Mouse (Mus musculus) liver, embryonic 12.5 days (tissue): ENCODE data around the gene Cdkn2aipnl. TPM values are rescaled to one million over a fixed set of nuclear protein-coding genes. Genes with fewer than 3 reads are reported as not detected.

Experiments
- ATAC-seq: fragments of 200-750 bp; cut with Nextera tagmentation; 2 replicates; pipeline ENCODE4 v1.8.0; 2017; ENCODE audit warnings: moderate number of reproducible peaks, mild to moderate bottlenecking, moderate library complexity
- H3K27ac ChIP-seq: fragments of 300-500 bp; sonication (generic); 2 replicates; pipeline ENCODE4 v1.5.1; 2016; ENCODE audit warnings: mild to moderate bottlenecking
- H3K27me3 ChIP-seq: fragments of 300-500 bp; sonication (generic); replicated peaks from 2 replicates; pipeline ENCODE4 v1.6.1; 2016; ENCODE audit warnings: mild to moderate bottlenecking, moderate library complexity
- H3K36me3 ChIP-seq: fragments of 300-500 bp; sonication (generic); 2 replicates; pipeline ENCODE4 v1.6.1; 2016; ENCODE audit warnings: mild to moderate bottlenecking, moderate library complexity
- H3K4me1 ChIP-seq: fragments of 300-500 bp; sonication (generic); 2 replicates; pipeline ENCODE4 v1.6.1; 2016
- H3K4me2 ChIP-seq: fragments of 300-500 bp; sonication (generic); 2 replicates; pipeline ENCODE4 v1.6.1; 2016; ENCODE audit warnings: mild to moderate bottlenecking, moderate library complexity
- H3K4me3 ChIP-seq: fragments of 300-500 bp; sonication (generic); 2 replicates; pipeline ENCODE4 v1.5.1; 2016; ENCODE audit warnings: mild to moderate bottlenecking, moderate library complexity
- H3K9ac ChIP-seq: fragments of 300-500 bp; sonication (generic); 2 replicates; pipeline ENCODE4 v1.6.1; 2016; ENCODE audit warnings: mild to moderate bottlenecking, moderate library complexity
- H3K9me3 ChIP-seq: fragments of 300-500 bp; sonication (generic); replicated peaks from 2 replicates; pipeline ENCODE4 v1.6.1; 2016; ENCODE audit warnings: mild to moderate bottlenecking, moderate library complexity
- WGBS: fragments of 180-500 bp; shearing (Covaris S2); methylation state at CpG from one replicate; pipeline ENCODE4 v1.1.7; 2016; ENCODE audit not compliant: insufficient replicate concordance; 5-methylcytosine and 5-hydroxymethylcytosine counted together
- polyA plus RNA-seq: library from polyadenylated mRNA; unstranded; fragments of >200 nt; fragmentation: Nextera tagmentation; extraction: Ambion mirVana; gene quantifications from 2 replicates; pipeline ENCODE4 v1.2.1, GENCODE M21; 2016

Cdkn2aipnl gene
- polyA plus RNA-seq, 1 experiment from 2014 or later, result 77.3 TPM

- peaks cover 17% of the 10 kb centered on the region for H3K27me3 ChIP-seq
- no peak overlapping the region for H3K9ac ChIP-seq
- ATAC-seq, result no peak
- no peak overlapping the region for H3K4me2 ChIP-seq
- no peak overlapping the region for H3K27ac ChIP-seq
- WGBS, result 80% methylated on average over 9 of the region's 9 CpGs
- H3K9me3 ChIP-seq, result no peaks in the 10 kb centered on the region
- no peaks in the 10 kb centered on the region for H3K36me3 ChIP-seq
- H3K4me3 ChIP-seq, result no peak overlapping the region
- H3K4me1 ChIP-seq, result peaks cover 21% of the 10 kb centered on the region
These were observed 17.5 kb upstream of the Cdkn2aipnl start for GRCm38 (mm10) chr11:51949919-51950318.

- H3K27me3 ChIP-seq, result no peaks in the 10 kb centered on the region; the same call in 1 of the 2 replicates
- no peaks in the 10 kb centered on the region for H3K9me3 ChIP-seq
- no peak overlapping the region for H3K4me3 ChIP-seq
- H3K9ac ChIP-seq, result no peak overlapping the region
- no peak for ATAC-seq
- WGBS, result 24% methylated on average over 5 of the region's 5 CpGs
- H3K4me2 ChIP-seq, result no peak overlapping the region
- H3K36me3 ChIP-seq, result no peaks in the 10 kb centered on the region
- no peak overlapping the region for H3K27ac ChIP-seq
- H3K4me1 ChIP-seq, result peaks cover 18% of the 10 kb centered on the region
These were observed 15.5 kb upstream of the Cdkn2aipnl start for GRCm38 (mm10) chr11:51951861-51952420.

- Histone ChIP-seq H3K4me1 (peaks cover 6% of the 10 kb centered on the region; the same call in 1 of the 2 replicates), H3K4me2 (no peak overlapping the region), H3K4me3 (no peak overlapping the region), H3K36me3 (no peaks in the 10 kb centered on the region), H3K9me3 (no peaks in the 10 kb centered on the region), H3K9ac (no peak overlapping the region), H3K27me3 (no peaks in the 10 kb centered on the region), H3K27ac (no peak overlapping the region)
- WGBS, result 68% methylated on average over 9 of the region's 9 CpGs
- ATAC-seq, result no peak
These were observed 11.3 kb upstream of the Cdkn2aipnl start for GRCm38 (mm10) chr11:51956112-51956511.

DNA sequence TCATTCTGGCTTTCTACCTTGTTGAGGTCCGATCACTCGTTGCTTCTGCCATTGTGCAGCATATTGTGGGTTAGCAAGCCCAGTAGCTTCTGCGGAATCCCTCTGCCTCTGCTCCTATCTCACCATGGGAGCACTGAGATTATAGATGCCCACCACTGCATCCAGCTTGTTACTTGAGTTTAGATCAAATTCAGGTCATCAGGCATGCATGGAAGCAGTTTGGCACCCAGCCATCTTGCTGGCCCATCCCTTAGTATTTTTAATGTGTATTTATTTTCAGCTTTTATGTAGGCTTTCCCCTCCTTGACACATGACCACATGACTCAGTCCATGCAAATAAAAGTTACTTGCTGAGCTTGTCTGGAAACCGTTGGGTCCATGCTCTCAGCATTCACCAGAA is 9.7 kb upstream of the Cdkn2aipnl start:
- Histone ChIP-seq H3K9me3 (no peaks in the 10 kb centered on the region), H3K4me2 (no peak overlapping the region), H3K27ac (no peak overlapping the region), H3K9ac (no peak overlapping the region), H3K36me3 (no peaks in the 10 kb centered on the region), H3K4me1 (no peaks in the 10 kb centered on the region), H3K27me3 (no peaks in the 10 kb centered on the region), H3K4me3 (no peak overlapping the region)
- WGBS, result 74% methylated on average over 4 of the region's 4 CpGs
- no peak for ATAC-seq

- Histone ChIP-seq H3K27ac (no peak overlapping the region), H3K27me3 (no peaks in the 10 kb centered on the region), H3K36me3 (no peaks in the 10 kb centered on the region), H3K9ac (no peak overlapping the region), H3K4me3 (no peak overlapping the region), H3K4me1 (no peaks in the 10 kb centered on the region), H3K4me2 (no peak overlapping the region), H3K9me3 (no peaks in the 10 kb centered on the region)
- WGBS, result 62% methylated on average over 5 of the region's 5 CpGs
- ATAC-seq, result no peak
These were observed 8.0 kb upstream of the Cdkn2aipnl start for GRCm38 (mm10) chr11:51959511-51959910.

- 70% methylated on average over 4 of the region's 4 CpGs for WGBS
- no peaks in the 10 kb centered on the region for H3K36me3 ChIP-seq
- H3K4me3 ChIP-seq, result no peak overlapping the region
These were observed 7.4 kb upstream of the Cdkn2aipnl start for GRCm38 (mm10) chr11:51960061-51960460.

GRCm38 (mm10) chr11:51960967-51961471 is 6.4 kb upstream of the Cdkn2aipnl start:
- Histone ChIP-seq H3K4me3 (no peak overlapping the region), H3K9ac (no peak overlapping the region), H3K4me1 (no peaks in the 10 kb centered on the region), H3K27me3 (no peaks in the 10 kb centered on the region), H3K27ac (no peak overlapping the region), H3K36me3 (no peaks in the 10 kb centered on the region), H3K4me2 (no peak overlapping the region), H3K9me3 (no peaks in the 10 kb centered on the region)
- no peak for ATAC-seq
- 57% methylated on average over 11 of the region's 11 CpGs for WGBS

More at GRCm38 (mm10) chr11:51960061-51960460, 7.4 kb upstream of the Cdkn2aipnl start:
- Histone ChIP-seq H3K27me3 (no peaks in the 10 kb centered on the region), H3K9me3 (no peaks in the 10 kb centered on the region), H3K27ac (no peak overlapping the region), H3K9ac (no peak overlapping the region), H3K4me2 (no peak overlapping the region), H3K4me1 (no peaks in the 10 kb centered on the region)
- no peak for ATAC-seq

GRCm38 (mm10) chr11:51961761-51962160 is 5.7 kb upstream of the Cdkn2aipnl start:
- H3K4me1 ChIP-seq, result no peaks in the 10 kb centered on the region
- 57% methylated on average over 8 of the region's 8 CpGs for WGBS
- no peaks in the 10 kb centered on the region for H3K9me3 ChIP-seq
- no peak overlapping the region for H3K4me2 ChIP-seq
- no peak overlapping the region for H3K27ac ChIP-seq
- no peaks in the 10 kb centered on the region for H3K36me3 ChIP-seq
- H3K27me3 ChIP-seq, result no peaks in the 10 kb centered on the region
- no peak overlapping the region for H3K4me3 ChIP-seq
- ATAC-seq, result no peak
- H3K9ac ChIP-seq, result no peak overlapping the region

GRCm38 (mm10) chr11:51962277-51962676 is 5.2 kb upstream of the Cdkn2aipnl start:
- Histone ChIP-seq H3K27ac (no peak overlapping the region), H3K4me1 (no peaks in the 10 kb centered on the region), H3K27me3 (no peaks in the 10 kb centered on the region), H3K36me3 (no peaks in the 10 kb centered on the region), H3K9me3 (no peaks in the 10 kb centered on the region), H3K4me3 (no peak overlapping the region), H3K4me2 (no peak overlapping the region), H3K9ac (no peak overlapping the region)
- 78% methylated on average over 7 of the region's 7 CpGs for WGBS
- ATAC-seq, result no peak

GRCm38 (mm10) chr11:51966651-51967050 is 810 bp upstream of the Cdkn2aipnl start:
- no peak for ATAC-seq
- no peaks in the 10 kb centered on the region for H3K27me3 ChIP-seq
- H3K4me1 ChIP-seq, result peaks cover 15% of the 10 kb centered on the region
- no peak overlapping the region for H3K27ac ChIP-seq
- H3K36me3 ChIP-seq, result peaks cover 29% of the 10 kb centered on the region
- H3K4me2 ChIP-seq, result no peak overlapping the region
- no peaks in the 10 kb centered on the region for H3K9me3 ChIP-seq
- 65% methylated on average over 5 of the region's 5 CpGs for WGBS
- no peak overlapping the region for H3K9ac ChIP-seq
- H3K4me3 ChIP-seq, result no peak overlapping the region

DNA sequence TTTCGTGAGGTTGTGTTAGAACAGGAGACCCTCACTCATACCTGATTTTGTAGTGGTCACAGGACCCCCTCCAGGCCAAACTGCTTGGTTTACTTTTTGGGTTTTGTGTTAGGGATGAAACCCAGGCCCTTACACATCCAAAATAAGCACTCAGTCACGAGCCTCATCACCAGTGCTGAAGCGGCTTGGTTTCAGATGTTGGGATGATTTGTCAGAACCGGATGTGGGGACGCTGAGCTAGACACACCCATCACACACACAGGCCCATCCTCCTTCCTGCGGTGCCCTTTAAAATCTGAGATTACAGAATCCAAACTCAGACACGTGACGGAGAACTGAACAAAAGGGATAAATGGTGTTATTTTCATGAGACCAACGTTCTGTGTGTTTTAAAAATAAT is 1.4 kb downstream of the Cdkn2aipnl start:
- H3K4me1 ChIP-seq, result peaks cover 15% of the 10 kb centered on the region
- peak overlapping the region; percentile 23; the same call in 1 of the 2 replicates for H3K9ac ChIP-seq
- WGBS, result 66% methylated on average over 9 of the region's 9 CpGs
- H3K27me3 ChIP-seq, result no peaks in the 10 kb centered on the region
- H3K27ac ChIP-seq, result no peak overlapping the region
- ATAC-seq, result no peak
- H3K36me3 ChIP-seq, result peaks cover 51% of the 10 kb centered on the region
- no peaks in the 10 kb centered on the region for H3K9me3 ChIP-seq
- H3K4me2 ChIP-seq, result peak overlapping the region; percentile 84
- H3K4me3 ChIP-seq, result peak overlapping the region; percentile 72

GRCm38 (mm10) chr11:51969511-51969910 is 2.0 kb downstream of the Cdkn2aipnl start:
- Histone ChIP-seq H3K27me3 (no peaks in the 10 kb centered on the region), H3K4me2 (no peak overlapping the region), H3K9me3 (no peaks in the 10 kb centered on the region), H3K9ac (no peak overlapping the region), H3K36me3 (peaks cover 58% of the 10 kb centered on the region), H3K27ac (no peak overlapping the region), H3K4me3 (no peak overlapping the region), H3K4me1 (peaks cover 15% of the 10 kb centered on the region)
- ATAC-seq, result no peak
- 72% methylated on average over 2 of the region's 2 CpGs for WGBS

GRCm38 (mm10) chr11:51971644-51972043 is 4.2 kb downstream of the Cdkn2aipnl start:
- Histone ChIP-seq H3K4me1 (peaks cover 15% of the 10 kb centered on the region), H3K4me2 (no peak overlapping the region), H3K9me3 (no peaks in the 10 kb centered on the region), H3K4me3 (no peak overlapping the region), H3K27ac (no peak overlapping the region), H3K27me3 (no peaks in the 10 kb centered on the region), H3K9ac (no peak overlapping the region), H3K36me3 (peaks cover 76% of the 10 kb centered on the region)
- no peak for ATAC-seq
- WGBS, result 82% methylated on average over 6 of the region's 6 CpGs
